Mouse (Mus musculus) heart, adult 2 months (tissue): ENCODE data around the gene Rph3al.
A peak's percentile ranks its signal among the peaks of the same experiment; 100 is the strongest.

ENCODE experiments used
- CTCF ChIP-seq: fragments of 200-600 bp; IDR thresholded peaks from 2 replicates; pipeline ENCODE4 v1.8.1; 2022; ENCODE audit warnings: antibody characterized with exemption, mild to moderate bottlenecking, moderate library complexity
- EP300 ChIP-seq: fragments of 200-500 bp; IDR thresholded peaks from 2 replicates; pipeline ENCODE4 v1.6.1; 2011; ENCODE audit warnings: low read depth, low read length, control low read depth; ENCODE audit not compliant: insufficient read depth
- POLR2A ChIP-seq: fragments of 200-500 bp; IDR thresholded peaks from 2 replicates; pipeline ENCODE4 v1.6.1; 2011; ENCODE audit warnings: mild to moderate bottlenecking, low read depth, low read length, control low read depth; ENCODE audit not compliant: insufficient read depth

DNA sequence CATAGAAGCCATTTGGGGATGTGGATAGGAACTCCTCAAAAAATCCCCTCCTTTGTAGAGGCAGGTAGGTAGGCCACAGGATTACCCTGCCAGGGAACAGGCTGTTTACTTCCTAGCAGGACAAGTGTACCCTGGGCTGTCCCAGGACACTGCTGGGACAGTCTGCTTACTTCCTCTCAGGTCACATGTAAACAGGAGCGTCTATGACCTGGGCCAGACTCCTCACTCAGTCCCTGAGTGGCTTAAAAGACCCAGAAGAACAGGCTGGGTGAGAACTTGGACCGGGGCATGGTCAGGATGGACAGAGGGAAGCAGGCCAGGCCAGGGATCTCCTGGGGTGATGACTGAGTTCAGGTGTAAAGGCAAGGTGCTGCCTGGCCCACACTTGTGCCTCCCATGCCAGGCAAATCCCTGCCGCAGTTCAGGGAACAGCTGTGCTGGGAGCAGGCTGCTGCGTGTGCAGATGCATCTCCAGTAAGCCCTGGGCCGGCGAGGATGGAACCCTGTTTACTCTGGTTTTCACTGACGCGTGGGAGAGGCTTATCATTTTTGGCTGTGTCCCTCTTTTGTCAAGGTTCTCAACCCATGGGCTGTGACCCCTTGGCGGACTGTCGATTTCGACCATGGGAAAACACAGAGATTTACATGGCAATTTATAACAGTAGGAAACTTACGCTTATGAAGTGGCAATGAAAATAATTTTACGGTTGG is 141.5 kb downstream of the Rph3al start:
- no peak for TF ChIP-seq CTCF
- TF ChIP-seq POLR2A = no peak
- 0 out of 2 replicates have a peak, but pooled peaks have one; percentile 18 for TF ChIP-seq EP300
